In genomic region chr3:60094386-60095156, GRCm38 (mm10) we compare ENCODE assay signal across 19 mouse cellular contexts. TPM values are rescaled to one million over a fixed set of nuclear protein-coding genes. Genes with fewer than 3 reads are reported as not detected.
DNase-seq lines count a peak whose midpoint lies in the region; ATAC-seq and TF ChIP-seq lines count a peak whose summit lies in the region.
"Had no signal": no experiment of that assay in that cellular context is flagged by ENCODE, and none has a peak within 500 bp of the region (broad histone marks: within the 10 kb centered on the region; RNA-seq: fewer than 3 reads in every experiment).

No protein-coding gene starts in this region.

- TF ChIP-seq POLR2A in small intestine, adult 2 months (IDR thresholded peaks at IDR 0.05; ENCODE audit: low read depth, low read length), result no peak

- ATAC-seq in liver, embryonic 13.5 days (ENCODE audit: low read depth), result peak; percentile 69
- ATAC-seq in midbrain, embryonic 14.5 days (ENCODE audit: low FRiP score, low TSS enrichment), result no peak
- ATAC-seq in midbrain, embryonic 15.5 days (replicated peaks), result no peak
- ATAC-seq: hindbrain, embryonic 16.5 days had no signal

- no peak overlapping the region for H3K4me2 ChIP-seq in liver, embryonic 13.5 days
- H3K4me2 ChIP-seq in midbrain, embryonic 14.5 days (ENCODE audit: low read length), result no peak overlapping the region
- no peak overlapping the region for H3K4me2 ChIP-seq in midbrain, embryonic 15.5 days
- H3K4me2 ChIP-seq: forebrain, embryonic 12.5 days had no signal

- H3K9me3 ChIP-seq in liver, embryonic 13.5 days (replicated peaks), result no peaks in the 10 kb centered on the region
- no peaks in the 10 kb centered on the region for H3K9me3 ChIP-seq in midbrain, embryonic 14.5 days (ENCODE audit: control insufficient read depth, low read length)
- no peaks in the 10 kb centered on the region for H3K9me3 ChIP-seq in midbrain, embryonic 15.5 days
- H3K9me3 ChIP-seq: embryonic facial prominence, embryonic 10.5 days; forebrain, embryonic 12.5 days; megakaryocyte, embryonic 14.5 days had no signal

- no peaks in the 10 kb centered on the region for H3K36me3 ChIP-seq in liver, embryonic 13.5 days
- H3K36me3 ChIP-seq in small intestine, adult 2 months (ENCODE audit: control insufficient read depth, insufficient read depth, low read length), result no peaks in the 10 kb centered on the region
- no peaks in the 10 kb centered on the region for H3K36me3 ChIP-seq in midbrain, embryonic 14.5 days (ENCODE audit: control insufficient read depth, insufficient read depth, low read length)
- no peaks in the 10 kb centered on the region for H3K36me3 ChIP-seq in midbrain, embryonic 15.5 days (replicated peaks)
- H3K36me3 ChIP-seq: embryonic facial prominence, embryonic 10.5 days; forebrain, embryonic 12.5 days had no signal

- no peak overlapping the region for H3K9ac ChIP-seq in liver, embryonic 13.5 days
- H3K9ac ChIP-seq in midbrain, embryonic 14.5 days (replicated peaks; ENCODE audit: low read length), result no peak overlapping the region
- no peak overlapping the region for H3K9ac ChIP-seq in midbrain, embryonic 15.5 days
- H3K9ac ChIP-seq: forebrain, embryonic 12.5 days had no signal

- TF ChIP-seq CTCF in small intestine, adult 2 months (IDR thresholded peaks at IDR 0.05; ENCODE audit: extremely low read depth, insufficient read length, insufficient replicate concordance, low read depth, low read length), result no peak

- peaks cover 16% of the 10 kb centered on the region; the same call in 1 of the 2 replicates for H3K4me1 ChIP-seq in liver, embryonic 13.5 days (replicated peaks)
- peaks cover 12% of the 10 kb centered on the region; the same call in 1 of the 2 replicates for H3K4me1 ChIP-seq in small intestine, adult 2 months (ENCODE audit: control insufficient read depth, insufficient read depth, insufficient read length, low read length)
- no peaks in the 10 kb centered on the region for H3K4me1 ChIP-seq in midbrain, embryonic 14.5 days (ENCODE audit: control insufficient read depth, insufficient read depth, low read length)
- no peaks in the 10 kb centered on the region for H3K4me1 ChIP-seq in midbrain, embryonic 15.5 days
- H3K4me1 ChIP-seq: embryonic facial prominence, embryonic 10.5 days; forebrain, embryonic 12.5 days had no signal

- H3K27me3 ChIP-seq in liver, embryonic 13.5 days, result no peaks in the 10 kb centered on the region
- H3K27me3 ChIP-seq in small intestine, adult 2 months (ENCODE audit: control insufficient read depth, insufficient read depth, low read length), result no peaks in the 10 kb centered on the region
- H3K27me3 ChIP-seq in midbrain, embryonic 14.5 days (ENCODE audit: control insufficient read depth, insufficient read depth, low read length), result no peaks in the 10 kb centered on the region
- H3K27me3 ChIP-seq in midbrain, embryonic 15.5 days (replicated peaks), result no peaks in the 10 kb centered on the region
- H3K27me3 ChIP-seq: CH12.LX; forebrain, embryonic 12.5 days; megakaryocyte, embryonic 14.5 days had no signal

- no peak overlapping the region for H3K4me3 ChIP-seq in liver, embryonic 13.5 days (replicated peaks)
- H3K4me3 ChIP-seq in small intestine, adult 2 months (ENCODE audit: low read depth, low read length), result no peak overlapping the region
- H3K4me3 ChIP-seq in midbrain, embryonic 14.5 days (replicated peaks; ENCODE audit: low read depth, low read length), result no peak overlapping the region
- H3K4me3 ChIP-seq in midbrain, embryonic 15.5 days, result no peak overlapping the region
- H3K4me3 ChIP-seq: embryonic facial prominence, embryonic 10.5 days; forebrain, embryonic 12.5 days; megakaryocyte, embryonic 14.5 days had no signal

- WGBS in liver, embryonic 13.5 days (ENCODE audit: insufficient replicate concordance), result 13% methylated on average over 2 of the region's 2 CpGs
- 35% methylated on average over 2 of the region's 2 CpGs for WGBS in small intestine, adult 2 months
- 69% methylated on average over 2 of the region's 2 CpGs for WGBS in midbrain, embryonic 14.5 days
- WGBS in midbrain, embryonic 15.5 days, result 83% methylated on average over 2 of the region's 2 CpGs

- H3K27ac ChIP-seq in liver, embryonic 13.5 days, result 0 out of 2 replicates have a peak overlapping the region, but pooled peaks have one; percentile 45
- H3K27ac ChIP-seq in small intestine, adult 2 months (ENCODE audit: insufficient read depth, low read depth, low read length), result peak overlapping the region; percentile 84
- no peak overlapping the region for H3K27ac ChIP-seq in midbrain, embryonic 14.5 days (replicated peaks; ENCODE audit: low read depth, low read length)
- no peak overlapping the region for H3K27ac ChIP-seq in midbrain, embryonic 15.5 days
- H3K27ac ChIP-seq: embryonic facial prominence, embryonic 10.5 days; forebrain, embryonic 12.5 days had no signal

- DNase-seq in kidney, adult 9 months, result peak; percentile 90
- DNase-seq in kidney, postnatal 4 days, result no peak
- peak; percentile 55 for DNase-seq in kidney, postnatal 14 days
- no peak for DNase-seq in liver, embryonic 13.5 days
- DNase-seq in neural tube, embryonic 10.5 days (ENCODE audit: extremely low spot score, low spot score), result no peak
- no peak for DNase-seq in midbrain, embryonic 14.5 days
- DNase-seq: cerebellum, adult 8-10 months; gastrocnemius, postnatal 25 days; lung, postnatal 10 days; right cerebral cortex, postnatal 4 days; thymus, postnatal 25 days had no signal

RNA-seq across cellular contexts. Expression of gene Sucnr1, which starts 12.9 kb away (rescaled TPM):
- 0.06 and 0.07 TPM in 2 replicates for polyA plus RNA-seq in liver, embryonic 13.5 days (2015; fragmentation: Nextera tagmentation; extraction: Ambion mirVana)
- 0.82 TPM in 1 of 2 replicates, not detected in the other for polyA plus RNA-seq in small intestine, adult 2 months (2012; rRNA removed)
- polyA plus RNA-seq in midbrain, embryonic 14.5 days (2014; fragmentation: Nextera tagmentation; extraction: Ambion mirVana), result not detected in 2 replicates
- polyA plus RNA-seq in midbrain, embryonic 15.5 days (2015; fragmentation: Nextera tagmentation; extraction: Ambion mirVana), result not detected in 2 replicates
- polyA plus RNA-seq: embryonic facial prominence, embryonic 10.5 days; forebrain, embryonic 12.5 days; hindbrain, embryonic 16.5 days; neural tube, embryonic 11.5 days had no signal

Comparison
In these comparisons a context has a peak if more than half of its experiments do, and no peak if none do; other contexts are left out.
1. DNase-seq: peak in kidney, adult 9 months (single experiment) and kidney, postnatal 14 days (single experiment); none in kidney, postnatal 4 days (0 of 2), liver, embryonic 13.5 days (single experiment), neural tube, embryonic 10.5 days (single experiment) and midbrain, embryonic 14.5 days (single experiment).
2. H3K27ac ChIP-seq: peak in liver, embryonic 13.5 days (single experiment) and small intestine, adult 2 months (single experiment); none in midbrain, embryonic 14.5 days (single experiment) and midbrain, embryonic 15.5 days (single experiment).